In genomic region chr10:85183619-85184018, GRCm38 (mm10) we compare ENCODE assay signal across 9 mouse cellular contexts. TPM values are rescaled to one million over a fixed set of nuclear protein-coding genes. Genes with fewer than 3 reads are reported as not detected.
DNase-seq lines count a peak whose midpoint lies in the region; ATAC-seq lines count a peak whose summit lies in the region.
"Had no signal": no experiment of that assay in that cellular context is flagged by ENCODE, and none has a peak within 500 bp of the region (broad histone marks: within the 10 kb centered on the region; RNA-seq: fewer than 3 reads in every experiment).

No protein-coding gene starts in this region.

- H3K4me2 ChIP-seq in hindbrain, embryonic 12.5 days (replicated peaks), result peak overlapping the region; percentile 100

- H3K9ac ChIP-seq in hindbrain, embryonic 12.5 days, result peak overlapping the region; percentile 86; the same call in 1 of the 2 replicates

- H3K27me3 ChIP-seq in forebrain, embryonic 10.5 days (ENCODE audit: poor library complexity, severe bottlenecking), result no peaks in the 10 kb centered on the region
- no peaks in the 10 kb centered on the region for H3K27me3 ChIP-seq in hindbrain, embryonic 12.5 days

- peaks cover 24% of the 10 kb centered on the region for H3K4me1 ChIP-seq in forebrain, embryonic 10.5 days
- H3K4me1 ChIP-seq in hindbrain, embryonic 12.5 days, result peaks cover 9% of the 10 kb centered on the region

- 2% methylated on average over 11 of the region's 11 CpGs for WGBS in forebrain, embryonic 10.5 days
- 2% methylated on average over 11 of the region's 11 CpGs for WGBS in hindbrain, embryonic 12.5 days

- no peak for DNase-seq in cerebellum, adult 11 months
- DNase-seq in brain, embryonic 18.5 days (ENCODE audit: low read depth, low spot score), result peak; percentile 72
- DNase-seq in forebrain, embryonic 10.5 days (ENCODE audit: extremely low spot score, low spot score), result peak; percentile 29
- peak; percentile 48 to 58 for DNase-seq in layer of hippocampus, postnatal 14 days (ENCODE audit: low spot score in 2 of 2)
- DNase-seq in right cerebral cortex, postnatal 25 days, result peak; percentile 22

- H3K27ac ChIP-seq in forebrain, embryonic 10.5 days, result no peak overlapping the region
- H3K27ac ChIP-seq in hindbrain, embryonic 12.5 days, result no peak overlapping the region

- no peaks in the 10 kb centered on the region for H3K9me3 ChIP-seq in forebrain, embryonic 10.5 days
- no peaks in the 10 kb centered on the region for H3K9me3 ChIP-seq in hindbrain, embryonic 12.5 days (replicated peaks)

- no peaks in the 10 kb centered on the region for H3K36me3 ChIP-seq in forebrain, embryonic 10.5 days (replicated peaks)
- no peaks in the 10 kb centered on the region for H3K36me3 ChIP-seq in hindbrain, embryonic 12.5 days

- ATAC-seq in cerebellum, adult (ENCODE audit: insufficient number of reproducible peaks, low FRiP score, low TSS enrichment), result peak; percentile 37; the same call in 1 of the 2 replicates
- no peak for ATAC-seq in hindbrain, embryonic 12.5 days (ENCODE audit: low FRiP score)
- peak; percentile 42 for ATAC-seq in megakaryocyte, adult 5-6 weeks (ENCODE audit: poor library complexity, severe bottlenecking)

- H3K4me3 ChIP-seq in forebrain, embryonic 10.5 days, result peak overlapping the region; percentile 89
- H3K4me3 ChIP-seq in hindbrain, embryonic 12.5 days, result peak overlapping the region; percentile 92

RNA-seq across cellular contexts. Expression of gene Cry1, which starts 1.2 kb away (rescaled TPM):
- 30.7 and 31.4 TPM in 2 replicates for polyA plus RNA-seq in forebrain, embryonic 10.5 days (2016; fragmentation: Nextera tagmentation; extraction: Ambion mirVana)
- polyA plus RNA-seq in hindbrain, embryonic 12.5 days (2016; fragmentation: Nextera tagmentation; extraction: Ambion mirVana), result 37.5 and 37.8 TPM in 2 replicates
- 10 to 100 TPM; 11.9 to 12.1 TPM for total RNA-seq in layer of hippocampus, postnatal 14 days (2021)
- total RNA-seq in megakaryocyte, adult 5-6 weeks (2015), result 15.7 and 16.2 TPM in 2 replicates
- total RNA-seq in megakaryocyte, adult 5-6 weeks (2017), result 17.5 and 19.4 TPM in 2 replicates
- total RNA-seq: MEL had no signal

RNA-seq across cellular contexts. Expression of gene Mterf2, which starts 55.8 kb away (rescaled TPM):
- 24.1 and 24.2 TPM in 2 replicates for polyA plus RNA-seq in forebrain, embryonic 10.5 days (2016; fragmentation: Nextera tagmentation; extraction: Ambion mirVana)
- polyA plus RNA-seq in hindbrain, embryonic 12.5 days (2016; fragmentation: Nextera tagmentation; extraction: Ambion mirVana), result 30.8 and 34.6 TPM in 2 replicates
- 10 to 100 TPM; 15.7 to 16.9 TPM for total RNA-seq in layer of hippocampus, postnatal 14 days (2021)
- 2.4 and 3.9 TPM in 2 replicates for total RNA-seq in megakaryocyte, adult 5-6 weeks (2015)
- 1.9 and 2.2 TPM in 2 replicates for total RNA-seq in megakaryocyte, adult 5-6 weeks (2017)
